Mouse (Mus musculus) stomach, postnatal 0 days (tissue): ENCODE measurements around the gene Tor2a.

ENCODE experiments used
- CTCF ChIP-seq: IDR thresholded peaks from 2 replicates; pipeline ENCODE4 v1.5.1; 2016; ENCODE audit warnings: antibody characterized with exemption, low read depth, mild to moderate bottlenecking, moderate library complexity
- EP300 ChIP-seq: optimal IDR thresholded peaks from 2 replicates; pipeline ENCODE3; 2016; ENCODE audit warnings: antibody characterized with exemption

GRCm38 (mm10) chr2:32729547-32729946, 27.5 kb upstream of the Tor2a start:
- TF ChIP-seq CTCF (no peak), EP300 (no peak)
